Mouse (Mus musculus) MEL (cell line): ENCODE results near the gene Gpr179.

Experiments used
- CTCF ChIP-seq, 3 experiments: IDR thresholded peaks in 2 of 3; conservative IDR thresholded peaks in 1 of 3; 2 replicates each; pipeline ENCODE4 v1.5.1; 2011 to 2012; ENCODE audit warnings: low read length in 3 of 3, low read depth in 2 of 3, mild to moderate bottlenecking in 2 of 3, improper control_type of control experiment in 1 of 3, inconsistent platforms in 1 of 3, mixed read lengths in 1 of 3, moderate library complexity in 1 of 3; ENCODE audit not compliant: control insufficient read depth in 1 of 3, insufficient read depth in 1 of 3, poor library complexity in 1 of 3, severe bottlenecking in 1 of 3
- POLR2A ChIP-seq, 2 experiments: IDR thresholded peaks; 2 replicates each; pipeline ENCODE4 v1.6.1; 2011 to 2012; ENCODE audit warnings: low read length in 2 of 2, mild to moderate bottlenecking in 2 of 2, control low read depth in 1 of 2, improper control_type of control experiment in 1 of 2, low read depth in 1 of 2, moderate library complexity in 1 of 2; ENCODE audit not compliant: control insufficient read depth in 1 of 2, insufficient read depth in 1 of 2, poor library complexity in 1 of 2
- ZMIZ1 ChIP-seq: IDR thresholded peaks from 2 replicates; pipeline ENCODE4 v1.6.1; 2012; ENCODE audit warnings: low read depth, mild to moderate bottlenecking, inconsistent platforms, low read length, improper control_type of control experiment, moderate library complexity

DNA sequence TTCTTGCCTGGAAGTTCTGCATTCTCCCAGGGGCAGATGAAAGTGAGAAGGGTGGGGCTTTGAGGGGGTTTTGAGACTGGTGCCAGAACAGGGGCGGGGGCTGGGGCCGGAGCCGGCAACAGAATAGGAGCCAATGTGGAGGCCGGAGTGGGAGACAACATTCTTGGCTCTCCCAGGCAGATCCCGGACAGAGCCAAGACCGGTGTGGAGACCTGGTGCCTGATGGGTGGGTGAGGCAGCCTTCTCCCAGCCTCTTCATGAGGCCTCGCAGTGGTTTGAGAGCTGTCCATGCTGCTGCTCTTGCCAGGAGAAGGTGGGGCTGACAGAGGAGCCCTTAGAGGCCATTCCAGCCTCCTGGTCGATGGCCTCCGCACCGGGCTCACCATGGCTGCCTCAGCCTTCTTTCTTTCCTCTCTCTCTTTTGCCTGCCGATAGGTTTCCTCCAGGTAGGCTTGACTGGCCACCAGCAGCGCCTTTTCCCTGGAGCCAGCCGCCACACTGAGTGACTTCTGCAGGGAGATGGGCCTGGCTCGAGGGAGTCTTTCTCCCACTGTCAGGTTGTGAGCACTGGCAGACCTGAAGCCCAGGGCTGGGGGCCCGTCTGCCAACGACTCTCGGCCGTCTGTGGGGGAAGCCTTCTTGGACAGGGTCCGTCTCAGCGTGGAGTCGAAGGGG is 13.4 kb downstream of the Gpr179 start:
- TF ChIP-seq ZMIZ1 (no peak), CTCF (IDR thresholded peaks at IDR 0.05 in 2 of 3, conservative IDR thresholded peaks at IDR 0.05 in 1 of 3; ENCODE audit: control insufficient read depth in 1 of 3, insufficient read depth in 1 of 3, low read depth in 2 of 3, low read length in 3 of 3, poor library complexity in 1 of 3, severe bottlenecking in 1 of 3) (no peak), POLR2A (IDR thresholded peaks at IDR 0.05; ENCODE audit: control insufficient read depth in 1 of 2, insufficient read depth in 1 of 2, low read depth in 1 of 2, low read length in 2 of 2, poor library complexity in 1 of 2) (no peak)
